Mouse (Mus musculus) heart, postnatal 0 days (tissue): ENCODE results near the gene Trhde. TPM values are rescaled to one million over a fixed set of nuclear protein-coding genes. Genes with fewer than 3 reads are reported as not detected.

ENCODE experiments used
- ATAC-seq: fragments of 200-750 bp; cut with Nextera tagmentation; 2 replicates; pipeline ENCODE4 v1.8.0; 2017; ENCODE audit warnings: low read depth, moderate number of reproducible peaks, moderate library complexity; ENCODE audit not compliant: insufficient read depth
- DNase-seq: peaks from one replicate; pipeline ENCODE4 v3.0.0-alpha.2; 2016; ENCODE audit warnings: low spot score
- H3K27ac ChIP-seq: fragments of 300-500 bp; sonication (generic); 2 replicates; pipeline ENCODE4 v1.5.1; 2014; ENCODE audit warnings: low read depth, mild to moderate bottlenecking
- H3K27me3 ChIP-seq: fragments of 300-500 bp; sonication (generic); 2 replicates; pipeline ENCODE4 v1.6.1; 2014; ENCODE audit warnings: low read length, mixed read lengths; ENCODE audit not compliant: control insufficient read depth, insufficient read depth
- H3K36me3 ChIP-seq: fragments of 300-500 bp; sonication (generic); replicated peaks from 2 replicates; pipeline ENCODE4 v1.6.1; 2014; ENCODE audit warnings: low read length, mixed read lengths; ENCODE audit not compliant: control insufficient read depth, insufficient read depth
- H3K4me1 ChIP-seq: fragments of 300-500 bp; sonication (generic); 2 replicates; pipeline ENCODE4 v1.6.1; 2014; ENCODE audit warnings: antibody characterized with exemption; ENCODE audit not compliant: control insufficient read depth, insufficient read depth
- H3K4me2 ChIP-seq: fragments of 300-500 bp; sonication (generic); 2 replicates; pipeline ENCODE4 v1.6.1; 2014; ENCODE audit warnings: low read depth, mild to moderate bottlenecking, low read length, moderate library complexity
- H3K4me3 ChIP-seq: fragments of 300-500 bp; sonication (generic); 2 replicates; pipeline ENCODE4 v1.5.1; 2014; ENCODE audit warnings: low read depth, low read length
- H3K9ac ChIP-seq: fragments of 300-500 bp; sonication (generic); replicated peaks from 2 replicates; pipeline ENCODE4 v1.6.1; 2014; ENCODE audit warnings: low read depth, low read length, mixed read lengths
- H3K9me3 ChIP-seq: fragments of 300-500 bp; sonication (generic); replicated peaks from 2 replicates; pipeline ENCODE4 v1.6.1; 2016; ENCODE audit warnings: low read length; ENCODE audit not compliant: control insufficient read depth
- CTCF ChIP-seq: IDR thresholded peaks from 2 replicates; pipeline ENCODE4 v1.5.1; 2016; ENCODE audit warnings: antibody characterized with exemption, control low read depth, low read depth
- EP300 ChIP-seq: IDR thresholded peaks from 2 replicates; pipeline ENCODE4 v1.6.1; 2016; ENCODE audit warnings: antibody characterized with exemption, low read depth
- WGBS: fragments of 180-500 bp; shearing (Covaris S2); extraction: QIAGEN DNeasy Blood & Tissue Kit; methylation state at CpG from one replicate; pipeline ENCODE4 v1.1.7; 2014; 5-methylcytosine and 5-hydroxymethylcytosine counted together
- polyA plus RNA-seq: library from polyadenylated mRNA; unstranded; fragments of >200 nt; fragmentation: Nextera tagmentation; extraction: Ambion mirVana; gene quantifications from 2 replicates; pipeline ENCODE4 v1.2.1, GENCODE M21; 2015
- total RNA-seq: library from RNA; depleted of rRNA; stranded (reverse); fragments of >200 nt; gene quantifications from 2 replicates; pipeline ENCODE4 v1.2.3, GENCODE M21; 2014; ENCODE audit warnings: low replicate concordance

Gene Trhde
- total and polyA plus RNA-seq, 2 experiments from 2014 or later: 0.14 to 0.27 TPM

DNA sequence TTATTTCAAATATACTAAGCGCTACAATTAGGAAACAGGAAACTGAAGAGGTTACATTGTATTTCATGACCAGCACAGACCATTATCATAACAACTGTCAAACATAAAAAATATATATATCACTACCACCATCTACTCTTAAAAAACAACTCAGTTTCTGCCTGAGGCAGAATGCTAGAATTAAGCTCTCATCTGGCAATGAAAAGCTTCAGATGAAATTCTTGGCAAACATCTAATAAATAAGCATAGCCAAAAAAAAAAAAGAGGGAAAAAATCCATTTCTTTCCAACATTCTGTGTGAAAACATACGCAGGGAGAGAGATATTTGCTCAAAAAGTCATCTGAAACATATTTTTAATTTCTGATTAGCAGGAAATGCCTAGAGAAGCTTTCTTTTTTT lies 67.0 kb downstream of the Trhde start:
- H3K4me2 ChIP-seq: no peak overlapping the region
- H3K36me3 ChIP-seq: no peaks in the 10 kb centered on the region
- no peaks in the 10 kb centered on the region for H3K9me3 ChIP-seq
- WGBS: 76% methylated on average over 2 of the region's 2 CpGs
- no peak overlapping the region for H3K27ac ChIP-seq
- TF ChIP-seq EP300: no peak
- no peak for TF ChIP-seq CTCF
- H3K4me1 ChIP-seq: no peaks in the 10 kb centered on the region
- no peak overlapping the region for H3K4me3 ChIP-seq
- no peaks in the 10 kb centered on the region for H3K27me3 ChIP-seq
- H3K9ac ChIP-seq: no peak overlapping the region
- DNase-seq (no peak), ATAC-seq (no peak)

DNA sequence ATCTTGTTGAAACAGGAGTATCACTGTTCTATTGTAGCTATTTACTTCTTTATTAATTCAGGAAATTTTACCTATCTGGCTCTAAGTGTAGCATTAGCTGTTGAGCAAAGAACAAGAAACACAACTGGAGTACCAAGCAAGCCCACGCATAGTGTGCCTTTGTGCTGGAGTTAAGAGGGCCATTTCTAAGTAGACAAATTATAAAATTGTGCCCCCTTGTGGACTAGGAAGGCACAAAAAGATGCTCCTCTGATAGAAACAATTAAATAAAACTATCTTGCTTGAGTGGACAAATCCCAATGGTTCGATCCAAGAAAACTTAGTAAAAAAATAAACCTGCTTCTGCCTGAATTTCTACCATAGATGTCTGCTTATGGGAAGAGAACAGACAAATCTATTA lies 76.5 kb downstream of the Trhde start:
- Histone ChIP-seq H3K4me2 (no peak overlapping the region), H3K27me3 (no peaks in the 10 kb centered on the region)
- WGBS: 69% methylated on average over 2 of the region's 2 CpGs

DNA sequence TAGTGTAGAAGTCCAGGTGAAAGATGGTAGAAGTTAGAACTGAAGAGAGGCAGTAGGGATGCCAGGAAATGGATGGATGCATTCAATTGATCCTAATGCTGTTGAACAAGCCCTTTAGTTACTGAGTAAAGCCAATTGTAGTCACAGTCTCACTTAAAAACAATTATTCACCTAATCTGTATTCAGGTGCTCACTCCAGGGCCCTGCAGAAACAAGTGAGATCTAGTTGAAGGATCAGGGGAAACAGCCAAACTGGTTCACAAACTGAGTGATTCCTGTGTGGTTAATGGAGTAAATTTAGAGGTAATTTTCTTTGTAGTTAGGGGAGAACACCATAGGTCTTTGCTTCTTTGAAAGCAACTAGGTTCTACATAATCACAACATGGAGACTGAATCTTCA lies 100.3 kb downstream of the Trhde start:
- no peak overlapping the region for H3K4me3 ChIP-seq
- no peaks in the 10 kb centered on the region for H3K4me1 ChIP-seq
- no peak overlapping the region for H3K9ac ChIP-seq
- H3K27ac ChIP-seq: no peak overlapping the region
- H3K36me3 ChIP-seq: no peaks in the 10 kb centered on the region
- H3K9me3 ChIP-seq: no peaks in the 10 kb centered on the region
- DNase-seq (no peak), ATAC-seq (no peak)
- H3K27me3 ChIP-seq: no peaks in the 10 kb centered on the region
- TF ChIP-seq CTCF: no peak
- TF ChIP-seq EP300: no peak
- no peak overlapping the region for H3K4me2 ChIP-seq

More for the DNA sequence above, 76.5 kb downstream of the Trhde start:
- no peaks in the 10 kb centered on the region for H3K9me3 ChIP-seq
- no peak for ATAC-seq
- DNase-seq: no peak
- TF ChIP-seq EP300 (no peak), CTCF (no peak)
- no peak overlapping the region for H3K27ac ChIP-seq
- no peaks in the 10 kb centered on the region for H3K4me1 ChIP-seq
- H3K36me3 ChIP-seq: no peaks in the 10 kb centered on the region
- no peak overlapping the region for H3K9ac ChIP-seq
- no peak overlapping the region for H3K4me3 ChIP-seq

DNA sequence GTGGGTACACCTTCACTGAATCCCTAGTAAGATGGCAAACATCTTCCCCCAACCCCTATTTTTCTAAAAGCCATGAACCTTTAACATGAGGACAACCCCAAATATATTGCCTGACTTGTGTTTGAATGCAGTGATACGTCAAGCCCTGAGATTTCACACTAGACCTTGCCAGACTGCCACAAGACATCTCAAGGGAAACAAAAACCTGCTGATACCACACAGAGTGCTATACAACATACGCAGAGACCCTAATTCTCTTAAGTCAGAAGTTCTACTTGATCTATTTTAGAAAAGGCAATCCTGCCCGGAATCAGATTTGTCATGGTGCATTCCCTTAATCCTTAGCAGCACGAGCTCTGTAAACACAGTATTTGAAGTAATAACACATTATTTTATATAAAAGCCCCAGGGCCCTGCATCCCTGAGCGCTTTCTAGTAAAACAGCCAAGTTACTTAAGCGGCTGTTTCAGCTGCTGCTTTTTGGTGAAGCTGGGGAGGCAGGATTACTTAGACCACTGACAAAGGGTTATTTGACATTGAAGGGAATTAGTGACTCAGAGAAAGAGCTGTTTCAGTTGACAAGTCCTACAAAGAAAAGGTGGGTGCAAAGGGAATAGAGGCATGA lies 130.2 kb downstream of the Trhde start:
- Histone ChIP-seq H3K9ac (no peak overlapping the region), H3K27ac (no peak overlapping the region), H3K4me1 (no peaks in the 10 kb centered on the region), H3K27me3 (no peaks in the 10 kb centered on the region), H3K36me3 (no peaks in the 10 kb centered on the region), H3K9me3 (no peaks in the 10 kb centered on the region), H3K4me2 (no peak overlapping the region), H3K4me3 (no peak overlapping the region)
- DNase-seq (no peak), ATAC-seq (no peak)
- TF ChIP-seq CTCF: no peak
- no peak for TF ChIP-seq EP300
- 69% methylated on average over 6 of the region's 6 CpGs for WGBS

DNA sequence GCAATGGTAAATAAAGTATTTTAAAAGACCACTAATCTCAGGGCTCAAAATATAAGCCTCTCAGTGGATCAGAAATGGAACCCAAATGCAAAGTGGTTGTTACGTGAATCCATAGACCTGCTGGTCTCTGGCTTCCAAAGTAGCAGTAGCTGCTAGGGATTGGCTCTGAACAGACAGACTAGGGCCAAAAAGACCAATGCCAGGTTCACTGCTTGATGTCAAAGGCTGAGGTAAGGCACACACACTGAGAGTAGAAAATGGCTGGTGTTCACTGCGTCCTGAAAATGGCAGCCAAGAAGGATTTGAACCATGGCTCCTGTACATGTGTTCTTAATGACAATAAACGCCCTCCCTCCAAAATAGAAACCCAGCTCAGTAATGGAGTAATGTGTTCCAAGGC lies 209.1 kb downstream of the Trhde start:
- Histone ChIP-seq H3K4me3 (no peak overlapping the region), H3K27ac (no peak overlapping the region), H3K27me3 (no peaks in the 10 kb centered on the region), H3K9ac (no peak overlapping the region), H3K4me2 (no peak overlapping the region), H3K9me3 (no peaks in the 10 kb centered on the region), H3K4me1 (no peaks in the 10 kb centered on the region), H3K36me3 (no peaks in the 10 kb centered on the region)
- ATAC-seq (no peak), DNase-seq (no peak)
- TF ChIP-seq CTCF: no peak
- TF ChIP-seq EP300: no peak
- WGBS: 72% methylated on average over 3 of the region's 3 CpGs

DNA sequence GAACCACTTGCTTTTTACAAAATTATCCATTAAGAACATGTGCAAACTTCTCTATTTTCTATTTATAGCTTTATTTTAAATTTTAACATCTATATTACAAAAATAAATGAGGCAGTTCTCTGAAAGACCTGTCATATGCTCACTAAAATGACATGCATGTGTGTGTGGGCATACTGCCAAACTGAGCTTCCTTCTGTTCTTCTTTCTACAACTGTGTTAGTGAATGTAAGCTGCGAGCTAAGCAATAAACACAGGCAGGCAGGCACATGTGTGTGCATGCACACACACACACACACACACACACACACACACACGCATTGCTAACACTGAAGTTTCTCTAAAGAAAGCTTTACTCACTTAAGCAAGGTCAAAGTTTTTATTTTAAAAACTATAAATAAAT lies 223.2 kb downstream of the Trhde start:
- H3K4me2 ChIP-seq: no peak overlapping the region
- TF ChIP-seq EP300 (no peak), CTCF (no peak)
- DNase-seq (no peak), ATAC-seq (no peak)
- no peaks in the 10 kb centered on the region for H3K27me3 ChIP-seq
- H3K4me1 ChIP-seq: no peaks in the 10 kb centered on the region
- H3K27ac ChIP-seq: no peak overlapping the region
- WGBS: 65% methylated on average over 2 of the region's 2 CpGs
- H3K4me3 ChIP-seq: no peak overlapping the region
- H3K9me3 ChIP-seq: no peaks in the 10 kb centered on the region
- H3K36me3 ChIP-seq: no peaks in the 10 kb centered on the region
- no peak overlapping the region for H3K9ac ChIP-seq
